Mouse (Mus musculus) lung, embryonic 15.5 days (tissue): ENCODE data around the gene S100a3. TPM values are rescaled to one million over a fixed set of nuclear protein-coding genes. Genes with fewer than 3 reads are reported as not detected.

ENCODE experiments used
- ATAC-seq: fragments of 200-750 bp; cut with Nextera tagmentation; 2 replicates; pipeline ENCODE4 v1.8.0; 2017; ENCODE audit warnings: moderate number of reproducible peaks, borderline replicate concordance; ENCODE audit not compliant: low FRiP score, low TSS enrichment; ENCODE audit errors: extremely low read depth
- H3K27ac ChIP-seq: fragments of 300-500 bp; sonication (generic); 2 replicates; pipeline ENCODE4 v1.5.1; 2015; ENCODE audit warnings: moderate library complexity, mild to moderate bottlenecking, inconsistent platforms
- H3K27me3 ChIP-seq: fragments of 300-500 bp; sonication (generic); 2 replicates; pipeline ENCODE4 v1.6.1; 2015; ENCODE audit warnings: inconsistent platforms
- H3K36me3 ChIP-seq: fragments of 300-500 bp; sonication (generic); 2 replicates; pipeline ENCODE4 v1.6.1; 2015; ENCODE audit warnings: inconsistent platforms
- H3K4me1 ChIP-seq: fragments of 300-500 bp; sonication (generic); 2 replicates; pipeline ENCODE4 v1.6.1; 2015; ENCODE audit warnings: inconsistent platforms
- H3K4me2 ChIP-seq: fragments of 300-500 bp; sonication (generic); 2 replicates; pipeline ENCODE4 v1.6.1; 2015; ENCODE audit warnings: inconsistent platforms, mild to moderate bottlenecking, moderate library complexity
- H3K4me3 ChIP-seq: fragments of 300-500 bp; sonication (generic); 2 replicates; pipeline ENCODE4 v1.5.1; 2015; ENCODE audit warnings: mild to moderate bottlenecking, inconsistent platforms
- H3K9ac ChIP-seq: fragments of 300-500 bp; sonication (generic); 2 replicates; pipeline ENCODE4 v1.6.1; 2015; ENCODE audit warnings: inconsistent platforms
- H3K9me3 ChIP-seq: fragments of 300-500 bp; sonication (generic); 2 replicates; pipeline ENCODE4 v1.6.1; 2016; ENCODE audit warnings: inconsistent platforms
- WGBS: fragments of 180-500 bp; shearing (Covaris S2); methylation state at CpG from one replicate; pipeline ENCODE4 v1.1.7; 2015; 5-methylcytosine and 5-hydroxymethylcytosine counted together
- polyA plus RNA-seq: library from polyadenylated mRNA; unstranded; fragments of >200 nt; fragmentation: Nextera tagmentation; extraction: Ambion mirVana; gene quantifications from 2 replicates; pipeline ENCODE4 v1.2.1, GENCODE M21; 2015

The S100a3 gene
- polyA plus RNA-seq, 1 experiment from 2014 or later: 0.65 TPM

DNA sequence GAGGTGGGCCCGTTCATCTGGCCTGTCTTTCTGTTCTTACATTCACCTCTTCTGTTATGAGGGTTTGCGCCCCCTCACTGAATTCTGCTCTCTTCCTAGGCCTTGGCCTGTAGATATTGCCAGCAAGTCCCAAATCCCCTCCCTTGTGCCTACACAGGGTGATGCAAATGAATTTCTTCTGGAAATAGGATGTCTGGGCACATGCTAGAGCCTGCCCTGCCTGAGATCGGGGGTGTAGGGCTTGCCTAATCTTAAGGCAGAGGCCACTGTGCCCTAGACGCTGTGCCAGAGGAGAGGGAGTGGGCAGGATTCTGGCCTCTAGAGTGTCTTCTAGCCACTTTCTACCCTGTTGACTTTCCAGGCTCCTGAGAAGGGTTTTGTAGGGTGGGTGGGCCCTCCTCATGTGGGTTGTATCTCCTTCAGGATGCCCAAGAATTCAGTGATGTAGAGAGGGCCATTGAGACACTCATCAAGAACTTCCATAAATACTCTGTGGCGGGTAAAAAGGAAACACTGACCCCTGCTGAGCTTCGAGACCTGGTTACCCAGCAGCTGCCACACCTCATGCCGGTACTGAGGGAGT, 33.0 kb upstream of the S100a3 start:
- no peak overlapping the region for H3K27ac ChIP-seq
- 75% methylated on average over 7 of the region's 7 CpGs for WGBS
- no peak overlapping the region for H3K4me3 ChIP-seq

GRCm38 (mm10) chr3:90531713-90532112, 28.7 kb upstream of the S100a3 start:
- H3K27ac ChIP-seq: no peak overlapping the region
- no peaks in the 10 kb centered on the region for H3K9me3 ChIP-seq
- H3K4me3 ChIP-seq: no peak overlapping the region
- WGBS: 59% methylated on average over 5 of the region's 5 CpGs
- ATAC-seq: no peak
- H3K27me3 ChIP-seq: no peaks in the 10 kb centered on the region
- H3K4me1 ChIP-seq: peaks cover 2% of the 10 kb centered on the region; the same call in 1 of the 2 replicates
- H3K4me2 ChIP-seq: no peak overlapping the region
- H3K36me3 ChIP-seq: no peaks in the 10 kb centered on the region
- H3K9ac ChIP-seq: no peak overlapping the region

More for the DNA sequence above, 33.0 kb upstream of the S100a3 start:
- peaks cover 15% of the 10 kb centered on the region for H3K4me1 ChIP-seq
- no peak for ATAC-seq
- peak overlapping the region; percentile 14; the same call in 1 of the 2 replicates for H3K4me2 ChIP-seq
- no peaks in the 10 kb centered on the region for H3K9me3 ChIP-seq
- H3K9ac ChIP-seq: no peak overlapping the region
- no peaks in the 10 kb centered on the region for H3K36me3 ChIP-seq
- H3K27me3 ChIP-seq: no peaks in the 10 kb centered on the region

DNA sequence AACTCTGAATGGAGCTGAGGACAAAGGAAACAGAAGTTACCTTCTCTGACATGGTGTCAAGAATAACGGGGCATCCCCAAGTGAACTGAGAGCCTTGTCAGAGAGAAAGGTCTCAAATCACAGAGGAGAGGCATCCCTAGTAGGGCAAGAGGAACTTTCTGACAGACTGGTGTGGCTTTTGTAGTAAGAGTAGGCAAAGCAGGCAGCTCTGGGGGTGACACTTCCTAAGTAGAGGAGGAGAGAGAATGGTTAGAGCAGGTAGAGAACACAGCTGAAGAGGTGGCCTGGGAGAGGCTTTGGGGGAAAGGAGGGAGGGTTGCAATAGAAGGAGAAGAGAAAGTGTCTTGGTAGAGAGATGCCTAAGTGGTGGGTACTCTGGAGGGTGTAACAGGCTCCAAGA, 24.9 kb upstream of the S100a3 start:
- no peaks in the 10 kb centered on the region for H3K27me3 ChIP-seq
- no peak overlapping the region for H3K4me2 ChIP-seq
- H3K36me3 ChIP-seq: no peaks in the 10 kb centered on the region
- 63% methylated on average over 1 of the region's 1 CpGs for WGBS
- no peaks in the 10 kb centered on the region for H3K9me3 ChIP-seq
- 0 out of 2 replicates have a peak, but pooled peaks cover 9% of the 10 kb centered on the region for H3K4me1 ChIP-seq
- no peak for ATAC-seq
- no peak overlapping the region for H3K9ac ChIP-seq
- no peak overlapping the region for H3K4me3 ChIP-seq
- H3K27ac ChIP-seq: no peak overlapping the region

DNA sequence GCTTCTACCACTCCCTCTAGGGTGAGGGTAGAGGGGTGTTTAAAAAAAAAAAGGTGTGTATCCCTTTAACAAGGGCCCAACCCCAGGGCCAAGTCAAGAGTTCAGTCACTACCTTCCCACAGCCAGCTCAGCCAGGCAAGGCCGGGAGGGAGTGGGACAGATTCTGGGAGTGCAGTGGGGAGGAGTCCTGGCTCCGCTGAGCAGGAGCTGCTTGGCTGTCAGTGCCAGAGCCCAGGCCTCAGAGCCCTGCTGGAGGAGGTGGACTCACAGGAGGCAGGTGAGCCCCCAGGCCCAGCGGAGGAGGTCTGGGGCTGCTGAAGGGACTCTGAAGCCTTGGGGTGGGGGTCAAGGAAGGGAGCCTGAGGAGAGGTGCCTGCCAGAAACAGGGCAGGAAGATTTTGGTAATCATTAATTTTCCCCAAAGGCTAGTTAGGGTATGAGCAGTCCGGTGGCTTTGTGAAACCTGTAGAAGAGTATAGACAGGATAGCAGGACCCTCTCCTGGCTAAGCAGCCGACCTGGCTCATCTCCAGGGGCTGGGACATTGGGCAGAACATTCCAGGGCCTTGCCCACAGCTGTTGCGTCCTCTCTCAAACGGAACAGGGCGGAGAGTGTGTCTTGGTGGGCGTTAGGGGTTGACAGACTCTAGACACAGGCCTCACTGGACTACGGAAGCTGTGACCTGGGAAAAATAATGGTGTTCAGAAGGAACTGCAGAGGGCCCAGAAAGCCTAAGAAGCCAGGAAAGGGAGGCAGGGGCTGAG, 23.1 kb upstream of the S100a3 start, which contains the start of gene S100a16:
Gene S100a16, plus strand, starts transcription at position 114 of the 764 bp plus-strand sequence.
- 0 out of 2 replicates have a peak, but pooled peaks cover 9% of the 10 kb centered on the region for H3K4me1 ChIP-seq
- peak within 1 kb of the TSS; percentile 47 for H3K4me2 ChIP-seq
- peak within 1 kb of the TSS; percentile 61; the same call in 1 of the 2 replicates for H3K27ac ChIP-seq
- H3K27me3 ChIP-seq: no peaks in the 10 kb centered on the region
- WGBS: 30% methylated on average over 10 of the region's 10 CpGs
- H3K9me3 ChIP-seq: no peaks in the 10 kb centered on the region
- H3K4me3 ChIP-seq: peak within 1 kb of the TSS; percentile 20
- ATAC-seq: peak; percentile 87
- H3K9ac ChIP-seq: peak within 1 kb of the TSS; percentile 16; the same call in 1 of the 2 replicates
- no peaks in the 10 kb centered on the region for H3K36me3 ChIP-seq

GRCm38 (mm10) chr3:90537905-90538296, 22.5 kb upstream of the S100a3 start:
- Histone ChIP-seq H3K9ac (0 out of 2 replicates have a peak overlapping the region, but pooled peaks have one; percentile 16), H3K27ac (peak overlapping the region; percentile 61; the same call in 1 of the 2 replicates), H3K27me3 (no peaks in the 10 kb centered on the region), H3K4me2 (peak overlapping the region; percentile 47), H3K4me3 (peak overlapping the region; percentile 20), H3K36me3 (no peaks in the 10 kb centered on the region), H3K9me3 (no peaks in the 10 kb centered on the region), H3K4me1 (0 out of 2 replicates have a peak, but pooled peaks cover 9% of the 10 kb centered on the region)
- 60% methylated on average over 5 of the region's 5 CpGs for WGBS
- no peak for ATAC-seq

DNA sequence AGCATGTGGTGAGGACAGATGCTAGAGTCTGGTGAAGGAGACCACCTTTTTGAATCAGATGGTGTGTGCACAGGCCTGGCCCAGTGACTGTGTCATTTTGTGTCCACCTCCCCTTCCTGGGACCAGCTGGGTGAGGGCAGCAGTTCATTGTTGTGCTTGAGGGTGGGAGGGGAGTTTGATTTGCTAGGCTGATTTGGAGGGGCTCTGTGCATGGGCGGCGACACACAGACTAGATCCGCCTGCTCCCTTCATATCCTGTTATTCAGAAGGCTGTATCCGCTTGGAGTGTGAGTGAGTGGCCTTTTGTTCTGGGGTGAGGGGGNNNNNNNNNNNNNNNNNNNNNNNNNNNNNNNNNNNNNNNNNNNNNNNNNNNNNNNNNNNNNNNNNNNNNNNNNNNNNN, 19.5 kb upstream of the S100a3 start:
- Histone ChIP-seq H3K9me3 (no peaks in the 10 kb centered on the region), H3K27ac (peak overlapping the region; percentile 41; the same call in 1 of the 2 replicates), H3K4me2 (peak overlapping the region; percentile 37), H3K4me1 (0 out of 2 replicates have a peak, but pooled peaks cover 9% of the 10 kb centered on the region), H3K4me3 (peak overlapping the region; percentile 20), H3K9ac (no peak overlapping the region), H3K27me3 (no peaks in the 10 kb centered on the region), H3K36me3 (no peaks in the 10 kb centered on the region)
- 54% methylated on average over 4 of the region's 4 CpGs for WGBS
- no peak for ATAC-seq

- H3K9me3 ChIP-seq: no peaks in the 10 kb centered on the region
- H3K9ac ChIP-seq: no peak overlapping the region
- WGBS: 55% methylated on average over 5 of the region's 5 CpGs
- H3K4me1 ChIP-seq: no peaks in the 10 kb centered on the region
- H3K27ac ChIP-seq: no peak overlapping the region
- H3K36me3 ChIP-seq: no peaks in the 10 kb centered on the region
- H3K4me2 ChIP-seq: no peak overlapping the region
- H3K27me3 ChIP-seq: no peaks in the 10 kb centered on the region
- H3K4me3 ChIP-seq: no peak overlapping the region
- ATAC-seq: no peak
Measured at GRCm38 (mm10) chr3:90549676-90550420, 10.5 kb upstream of the S100a3 start.

- ATAC-seq: no peak
- Histone ChIP-seq H3K27ac (no peak overlapping the region), H3K4me1 (no peaks in the 10 kb centered on the region), H3K4me3 (no peak overlapping the region), H3K9ac (no peak overlapping the region), H3K27me3 (no peaks in the 10 kb centered on the region), H3K36me3 (no peaks in the 10 kb centered on the region), H3K9me3 (no peaks in the 10 kb centered on the region), H3K4me2 (no peak overlapping the region)
- 72% methylated on average over 2 of the region's 2 CpGs for WGBS
Measured at GRCm38 (mm10) chr3:90550421-90550790, 10.0 kb upstream of the S100a3 start.

GRCm38 (mm10) chr3:90552231-90552630, 8.1 kb upstream of the S100a3 start:
- H3K36me3 ChIP-seq: no peaks in the 10 kb centered on the region
- WGBS: 63% methylated on average over 2 of the region's 2 CpGs
- no peak for ATAC-seq
- H3K9ac ChIP-seq: no peak overlapping the region
- no peak overlapping the region for H3K4me3 ChIP-seq
- H3K4me2 ChIP-seq: no peak overlapping the region
- H3K9me3 ChIP-seq: no peaks in the 10 kb centered on the region
- no peak overlapping the region for H3K27ac ChIP-seq
- no peaks in the 10 kb centered on the region for H3K27me3 ChIP-seq
- no peaks in the 10 kb centered on the region for H3K4me1 ChIP-seq

DNA sequence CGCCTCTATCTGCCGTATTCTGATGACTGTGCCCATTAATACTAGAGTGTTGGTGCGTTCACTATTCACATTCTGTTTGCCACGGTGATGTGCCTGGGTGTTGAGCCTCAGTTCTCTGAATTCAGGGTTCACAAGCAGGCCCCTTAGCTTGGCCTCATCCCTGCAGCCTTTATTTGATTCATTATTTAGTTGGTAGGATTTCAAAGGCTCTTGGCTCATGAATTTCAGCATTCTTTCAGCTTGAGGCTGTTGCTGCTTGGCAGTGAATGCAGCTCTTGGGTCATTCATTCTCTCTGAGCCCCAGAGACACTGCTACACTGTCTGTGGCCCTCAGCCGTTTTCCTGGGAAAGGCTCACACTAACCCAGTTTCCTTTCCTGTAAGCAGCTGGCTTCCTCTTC, 4.4 kb upstream of the S100a3 start:
- no peak overlapping the region for H3K4me2 ChIP-seq

GRCm38 (mm10) chr3:90574691-90575090, 14.3 kb downstream of the S100a3 start:
- H3K9me3 ChIP-seq: no peaks in the 10 kb centered on the region
- H3K9ac ChIP-seq: no peak overlapping the region
- ATAC-seq: no peak
- no peak overlapping the region for H3K4me2 ChIP-seq
- H3K27me3 ChIP-seq: no peaks in the 10 kb centered on the region
- 82% methylated on average over 5 of the region's 5 CpGs for WGBS
- H3K4me1 ChIP-seq: no peaks in the 10 kb centered on the region
- no peak overlapping the region for H3K27ac ChIP-seq
- H3K4me3 ChIP-seq: no peak overlapping the region
- no peaks in the 10 kb centered on the region for H3K36me3 ChIP-seq

More for the DNA sequence above, 4.4 kb upstream of the S100a3 start:
- WGBS: 67% methylated on average over 5 of the region's 5 CpGs
- Histone ChIP-seq H3K27me3 (no peaks in the 10 kb centered on the region), H3K4me1 (no peaks in the 10 kb centered on the region), H3K36me3 (no peaks in the 10 kb centered on the region), H3K9ac (no peak overlapping the region), H3K27ac (no peak overlapping the region), H3K9me3 (no peaks in the 10 kb centered on the region), H3K4me3 (no peak overlapping the region)
- no peak for ATAC-seq
